Mouse (Mus musculus): ENCODE results near the gene Ankrd24.
"Not testable (repeated sequence)": the region's sequence is repeated elsewhere in the genome, so short reads cannot be mapped to it uniquely, and the experiment has no call there.

Gene Ankrd24

GRCm38 (mm10) chr10:81642648-81643448, 14.5 kb downstream of the Ankrd24 start:
- in situ Hi-C loops (cut with MboI, MseI) = loop anchor here (5.0 to 25.0 kb wide), 2 partner anchors 81 to 1894 kb away; partner anchors contain the start of genes Aldh1l2 and Washc4

- in situ Hi-C loops (cut with MboI, MseI) = loop anchor here (5.0 to 25.0 kb wide), 2 partner anchors 81 to 1894 kb away; partner anchors contain the start of genes Aldh1l2 and Washc4
Observed at GRCm38 (mm10) chr10:81643449-81644055, 15.2 kb downstream of the Ankrd24 start.

- in situ Hi-C loops (cut with MboI, MseI) = loop anchor here (5.0 to 25.0 kb wide), 2 partner anchors 82 to 1893 kb away; partner anchors contain the start of genes Aldh1l2 and Washc4
Observed at GRCm38 (mm10) chr10:81644162-81644561, 15.8 kb downstream of the Ankrd24 start.

- in situ Hi-C loops (cut with MboI, MseI) = loop anchor here (5.0 to 25.0 kb wide), 2 partner anchors 82 to 1893 kb away; partner anchors contain the start of genes Aldh1l2 and Washc4
Observed at GRCm38 (mm10) chr10:81644716-81645115, 16.4 kb downstream of the Ankrd24 start.

- in situ Hi-C loops (cut with MboI, MseI) = loop anchor here (25.0 kb wide), 1 partner anchor 1892 kb away; the partner anchor contains the start of genes Aldh1l2 and Washc4
Observed at GRCm38 (mm10) chr10:81645391-81645790, 17.1 kb downstream of the Ankrd24 start.

DNA sequence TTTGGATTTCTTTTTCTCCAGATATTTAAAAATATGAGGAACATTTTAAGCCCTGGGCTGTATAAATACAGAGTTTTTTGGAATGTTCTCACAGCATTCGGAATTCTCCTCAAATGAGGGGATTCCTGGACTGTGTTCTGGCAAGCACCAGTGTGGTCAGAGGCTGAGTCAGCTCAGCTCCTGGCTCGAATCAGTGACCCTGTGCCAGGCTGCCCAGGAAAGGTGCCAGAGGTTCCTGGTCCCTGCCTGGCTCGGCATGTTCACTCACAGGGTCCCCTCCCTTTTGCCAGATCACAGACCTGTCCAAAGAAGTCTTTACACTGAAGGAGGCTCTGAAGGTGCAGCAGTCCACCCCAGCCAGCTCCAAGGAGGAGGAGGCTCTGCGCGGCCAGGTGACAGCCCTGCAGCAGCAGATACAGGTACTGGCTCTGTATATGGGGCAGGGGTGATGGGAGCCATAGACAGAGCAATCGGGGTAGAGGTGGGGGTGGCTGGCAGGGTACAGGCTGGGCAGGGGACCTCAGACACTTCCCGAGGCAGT, 17.7 kb downstream of the Ankrd24 start:
- in situ Hi-C loops (cut with MboI, MseI) = loop anchor here (25.0 kb wide), 1 partner anchor 1891 kb away; the partner anchor contains the start of genes Aldh1l2 and Washc4

DNA sequence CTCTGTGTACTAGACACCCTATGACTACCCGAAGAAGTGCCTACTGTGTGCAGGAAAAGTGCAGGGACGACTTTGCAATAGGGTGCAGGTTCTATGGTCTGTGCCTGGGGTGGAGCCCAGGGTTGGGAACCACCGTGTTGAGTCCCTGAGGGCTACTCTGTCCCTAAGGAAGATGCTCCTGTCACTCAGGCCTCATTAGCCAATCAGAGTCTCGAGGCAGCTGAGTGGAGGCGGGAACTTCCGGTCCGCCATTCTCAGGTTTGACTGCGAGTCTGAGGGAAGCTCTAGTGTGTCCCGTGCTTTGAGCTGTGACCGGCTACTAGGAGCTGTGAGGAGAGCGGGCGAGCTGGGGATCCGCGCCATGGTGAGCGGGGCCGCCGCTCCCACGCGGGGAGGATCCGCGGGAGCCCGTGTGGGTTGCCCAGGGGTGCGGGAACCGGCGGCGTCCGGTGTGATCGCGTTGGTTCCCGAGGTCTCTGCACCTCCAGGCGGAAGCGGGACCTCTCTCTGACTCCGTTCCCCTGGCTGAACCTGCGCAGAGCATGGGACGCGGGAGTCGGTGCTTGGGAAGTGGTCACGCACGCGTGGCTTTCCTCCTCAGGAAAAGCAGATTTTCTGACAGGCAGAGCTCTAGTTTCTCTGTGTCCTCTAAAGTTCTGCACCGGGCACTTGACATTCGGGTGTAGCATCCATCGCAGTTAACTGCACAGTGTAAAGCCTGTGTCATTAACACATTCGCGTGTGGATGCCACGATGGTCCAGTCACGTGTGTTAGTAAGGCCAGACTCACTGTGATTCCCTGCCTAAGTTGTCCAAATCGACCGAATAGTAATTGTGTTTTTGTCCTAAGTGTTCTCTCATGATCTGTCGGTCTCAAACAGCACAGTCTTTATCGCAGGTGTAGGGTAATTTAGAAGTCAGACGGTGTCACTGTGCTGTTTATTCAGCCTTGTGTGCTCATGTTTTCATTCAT, 20.7 kb downstream of the Ankrd24 start, which contains the start of gene Gm10778:
Gm10778 (plus strand) TSS at position 257 of the 973 bp plus-strand sequence.
- in situ Hi-C loops (cut with MboI, MseI) = loop anchor here (25.0 kb wide), 1 partner anchor 1888 kb away; the partner anchor contains the start of genes Aldh1l2 and Washc4

DNA sequence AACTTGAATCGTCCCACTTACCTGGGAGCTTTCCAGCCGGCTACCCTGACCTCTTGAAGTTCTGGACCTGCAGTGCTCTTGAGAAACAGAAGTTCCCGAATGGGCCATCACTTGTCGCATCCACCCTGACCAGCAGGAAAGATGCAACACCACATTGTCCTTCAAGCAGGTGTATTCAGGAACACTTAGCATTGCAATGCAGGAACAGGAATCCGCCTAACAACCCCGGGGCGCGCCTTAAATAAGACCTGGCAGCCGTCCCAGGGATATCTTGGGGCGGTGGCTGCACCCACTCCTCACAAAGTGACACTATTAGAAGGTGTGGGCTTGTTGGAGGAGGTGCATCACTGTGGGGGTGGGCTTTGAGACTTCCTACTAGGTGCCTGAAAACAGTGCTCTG, 26.8 kb downstream of the Ankrd24 start:
- in situ Hi-C loops (cut with MboI, MseI) = no loop called here

DNA sequence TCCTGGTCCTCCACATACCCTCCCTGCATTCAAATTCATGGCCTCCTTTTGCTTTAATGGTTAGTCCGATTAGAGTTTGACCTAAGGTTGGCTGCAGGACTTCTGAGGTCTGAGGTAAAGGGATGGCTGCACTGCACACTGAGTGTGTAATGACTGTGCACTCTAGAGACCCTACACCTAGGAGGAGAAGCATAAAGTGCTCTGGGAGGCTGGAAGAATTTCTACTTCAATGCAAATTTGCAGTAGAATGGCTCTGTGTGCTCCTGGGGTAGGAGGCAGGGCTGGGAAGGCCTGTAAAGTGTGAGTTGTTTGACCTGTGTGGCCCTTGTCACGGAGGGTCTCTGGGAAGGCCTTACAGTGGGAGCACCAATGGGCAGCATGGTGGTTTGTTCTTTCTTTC, 27.8 kb downstream of the Ankrd24 start:
- in situ Hi-C loops (cut with MboI, MseI) = no loop called here

DNA sequence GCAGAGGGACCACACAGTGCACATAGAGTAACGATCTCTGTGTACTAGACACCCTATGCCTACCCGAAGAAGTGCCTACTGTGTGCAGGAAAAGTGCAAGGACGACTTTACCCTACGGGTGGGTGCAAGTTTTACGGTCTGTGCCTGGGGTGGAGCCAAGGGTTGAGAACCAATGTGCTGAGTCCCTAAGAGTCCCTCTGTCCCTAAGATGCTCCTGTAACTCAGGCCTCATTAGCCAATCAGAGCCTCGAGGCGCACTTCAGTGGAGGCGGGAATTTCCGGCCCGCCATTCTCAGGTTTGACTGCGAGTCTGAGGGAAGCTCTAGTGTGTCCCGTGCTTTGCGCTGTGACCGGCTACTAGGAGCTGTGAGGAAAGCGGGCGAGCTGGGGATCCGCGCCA, 58.8 kb downstream of the Ankrd24 start:
- in situ Hi-C loops (cut with MboI, MseI) = not testable (repeated sequence)

All from T-helper 1 cell (primary cell).